Mouse (Mus musculus): ENCODE results near the gene B4galnt2.

B4galnt2 gene

DNA sequence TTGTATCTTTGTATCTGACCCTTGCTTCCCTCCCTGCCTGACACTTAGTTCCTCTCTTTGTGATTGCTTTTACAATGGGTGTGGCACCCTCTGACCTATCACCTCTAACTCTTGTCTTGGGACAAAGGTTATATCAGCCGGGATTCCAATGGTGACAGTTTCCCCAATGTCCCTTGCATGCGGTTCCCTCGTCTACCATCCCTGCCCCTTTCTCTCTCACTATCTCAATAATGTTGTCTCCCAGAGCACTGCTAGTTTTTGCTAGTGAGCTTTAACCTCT lies 87.6 kb downstream of the B4galnt2 start:
- no peak for DNase-seq (ENCODE audit: low spot score in 2 of 2)

DNA sequence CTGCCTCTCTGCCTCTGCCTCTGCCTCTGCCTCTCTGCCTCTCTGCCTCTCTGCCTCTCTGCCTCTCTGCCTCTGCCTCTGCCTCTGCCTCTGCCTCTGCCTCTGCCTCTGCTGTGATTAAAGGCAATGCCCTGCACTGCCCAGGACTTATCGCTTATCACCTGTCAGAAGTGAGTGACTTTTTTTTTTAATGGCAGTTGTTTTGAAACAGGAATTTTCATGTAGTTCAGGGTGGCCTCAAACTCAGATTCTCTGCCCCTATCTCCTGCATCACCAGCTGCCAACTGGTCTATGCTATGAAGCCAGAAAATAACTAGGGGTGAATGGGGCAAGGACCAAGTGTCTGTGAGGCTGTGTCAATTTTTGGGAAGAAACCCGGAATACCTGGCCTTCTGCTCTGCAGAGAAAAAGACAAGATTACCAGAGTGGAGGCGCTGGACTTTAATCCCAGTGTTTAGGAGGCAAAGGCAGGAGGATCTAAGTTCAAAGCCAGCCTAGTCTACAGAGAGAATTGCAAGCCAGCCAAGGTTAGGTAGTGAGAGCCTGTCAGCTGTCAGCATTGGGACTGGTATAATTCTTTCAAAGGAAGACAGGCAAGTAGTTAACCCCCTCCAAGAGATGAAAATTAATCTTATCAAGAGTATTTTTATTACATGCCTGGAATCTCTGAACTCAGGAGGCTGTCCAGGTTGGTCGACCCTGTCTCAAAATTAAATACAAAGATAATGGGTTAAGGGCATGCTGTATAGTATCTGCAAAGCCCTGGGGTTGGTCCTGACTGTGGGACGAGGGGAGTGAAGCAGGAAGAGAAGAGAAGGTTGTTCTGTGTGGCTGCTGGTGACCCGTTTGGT lies 88.1 kb downstream of the B4galnt2 start:
- peak in 1 of 2 experiments; percentile 47 for DNase-seq (ENCODE audit: low spot score in 2 of 2)

DNA sequence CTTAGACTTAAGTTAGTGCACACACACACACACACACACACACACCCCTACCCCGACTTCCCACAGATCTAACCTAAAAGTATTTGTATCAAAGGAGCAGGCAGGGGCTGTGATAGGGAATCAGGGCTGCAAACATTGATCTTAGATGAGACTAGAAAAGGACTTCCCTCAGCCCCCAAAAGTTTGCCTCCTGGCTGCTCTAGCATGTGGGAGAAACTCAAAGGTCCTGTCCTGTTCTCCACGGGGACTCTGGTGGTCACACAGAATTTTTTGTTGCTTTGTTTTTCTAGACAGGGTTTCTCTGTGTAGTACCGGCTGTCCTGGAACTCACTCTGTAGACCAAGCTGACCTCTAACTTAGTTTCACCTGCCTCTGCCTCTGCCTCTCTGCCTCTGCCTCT lies 89.1 kb downstream of the B4galnt2 start:
- peak in 1 of 2 experiments; percentile 36 for DNase-seq (ENCODE audit: low spot score in 2 of 2)

DNA sequence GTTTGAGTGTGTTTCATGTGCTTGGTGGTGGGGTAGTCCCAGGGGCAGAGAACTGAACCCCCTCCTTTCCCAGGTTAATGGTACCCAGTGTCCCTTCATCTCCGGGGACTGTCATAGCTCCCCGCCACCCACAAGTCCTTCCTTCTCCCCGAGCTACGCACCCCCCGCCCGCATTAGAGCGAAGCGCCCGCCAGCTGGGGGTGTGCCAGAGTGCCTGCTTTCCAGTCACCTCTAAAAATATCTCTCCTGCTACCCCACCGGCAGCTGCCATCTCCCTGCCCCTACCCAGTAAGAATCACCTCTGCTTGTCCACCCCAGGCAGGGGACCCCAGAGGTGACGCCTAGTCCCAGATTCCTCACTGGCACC lies 89.8 kb downstream of the B4galnt2 start:
- peak; percentile 62 to 65 for DNase-seq (ENCODE audit: low spot score in 2 of 2)

DNA sequence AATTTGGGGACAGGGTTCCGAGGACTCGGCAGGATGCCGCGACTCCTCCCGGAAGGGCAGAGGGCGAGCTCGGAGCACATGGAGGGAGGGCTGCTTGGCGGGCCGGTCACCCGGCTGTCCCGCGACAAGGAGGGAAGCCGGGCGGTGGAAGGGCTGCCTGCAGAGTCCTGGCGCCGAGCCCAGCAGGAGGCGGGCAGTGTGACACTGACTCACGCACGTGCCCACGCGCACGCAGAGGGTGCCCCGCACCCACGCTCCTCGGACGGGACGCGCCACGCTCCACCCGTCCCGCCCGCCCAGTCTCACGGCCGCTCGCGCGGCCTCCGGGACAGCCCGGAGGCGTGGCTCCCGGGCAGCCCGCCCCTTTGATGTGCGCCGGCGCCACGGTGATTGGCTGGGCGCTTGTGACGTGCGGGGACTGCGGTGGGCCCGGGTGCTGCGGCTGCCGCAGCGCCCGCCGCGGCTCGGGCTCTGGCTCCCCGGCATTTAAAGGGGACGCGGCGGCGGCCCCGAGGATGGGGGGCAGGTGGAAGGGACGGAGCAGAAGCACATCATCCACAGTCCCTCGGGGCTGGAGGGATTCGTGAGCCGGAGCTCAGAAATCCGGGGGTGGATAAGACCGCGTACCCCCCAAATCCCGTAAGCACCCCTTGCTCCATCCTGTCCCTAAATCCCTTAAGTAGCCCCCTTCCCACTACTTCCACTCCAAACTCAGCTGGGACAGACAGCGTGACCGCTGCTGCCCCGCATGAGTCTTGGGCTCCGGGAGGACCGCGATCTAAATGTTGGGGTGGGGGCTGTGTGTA lies 90.4 kb downstream of the B4galnt2 start, which contains the start of gene Phospho1:
Gene Phospho1 (plus strand): TSS at position 429 of the 806 bp plus-strand sequence.
- peak; percentile 91 to 95 for DNase-seq (ENCODE audit: low spot score in 2 of 2)

DNA sequence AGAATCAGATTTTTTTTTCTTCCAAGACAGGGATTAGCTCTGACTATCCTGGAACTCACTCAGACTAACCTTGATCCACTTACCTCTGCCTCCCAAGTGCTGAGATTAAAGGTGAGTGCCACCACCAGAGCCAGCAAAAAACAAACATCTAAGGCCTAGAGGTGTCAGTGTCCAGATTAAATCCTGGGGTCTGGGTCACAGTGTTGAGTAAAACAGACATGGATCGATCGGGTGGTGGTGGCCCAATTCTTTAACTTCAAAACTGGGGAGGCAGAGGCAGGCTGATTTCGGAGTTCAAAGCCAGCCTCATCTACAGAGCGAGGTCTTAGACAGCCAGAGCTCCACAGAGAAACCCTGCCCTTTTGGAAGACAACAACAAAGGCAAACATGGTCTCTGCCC lies 92.3 kb downstream of the B4galnt2 start:
- DNase-seq (ENCODE audit: low spot score in 2 of 2) = no peak

DNA sequence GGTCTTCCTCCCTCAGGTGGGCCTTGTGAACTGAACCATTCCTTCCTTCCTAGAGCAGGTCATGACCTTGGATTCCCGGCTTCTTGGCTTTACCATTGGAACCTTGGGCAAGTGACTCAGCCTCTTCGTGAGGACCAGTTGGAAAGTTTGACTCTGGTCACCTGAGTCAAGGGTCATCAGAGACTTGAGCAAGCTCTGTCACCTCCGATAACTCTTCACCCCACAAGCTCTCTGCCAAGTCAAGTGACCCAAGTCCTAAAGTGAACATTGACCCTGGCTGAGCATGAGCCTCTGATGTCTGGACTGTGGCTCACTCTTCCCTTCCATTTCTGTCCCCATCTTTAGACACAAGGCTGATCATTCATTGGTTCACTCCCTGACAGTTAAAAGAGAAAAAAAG lies 93.2 kb downstream of the B4galnt2 start:
- DNase-seq (ENCODE audit: low spot score in 2 of 2) = no peak

DNA sequence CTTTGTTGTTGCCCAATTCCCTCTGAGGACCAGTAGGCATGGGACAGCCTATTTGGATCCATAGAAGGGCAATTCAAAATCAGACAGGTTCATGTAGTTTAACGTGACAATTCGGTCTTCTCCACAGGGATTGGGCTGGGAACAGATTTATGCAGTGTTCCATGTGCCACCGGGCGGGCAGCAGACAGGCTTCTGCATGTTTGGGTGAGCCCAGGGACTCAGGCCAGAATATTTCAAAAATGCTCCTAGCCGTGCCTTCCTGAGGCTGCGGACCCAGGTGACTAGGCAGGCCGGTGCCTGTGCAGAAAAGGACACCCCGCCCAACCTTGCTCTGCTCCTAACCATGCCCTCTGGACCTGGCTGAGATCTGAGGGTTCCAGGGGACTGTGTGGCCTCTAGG lies 95.6 kb downstream of the B4galnt2 start:
- no peak for DNase-seq (ENCODE audit: low spot score in 2 of 2)

All from spleen, postnatal 10 days (tissue).